Mouse (Mus musculus): Measurements from ENCODE around the gene Ppid.

GRCm38 (mm10) chr3:79566716-79567691 lies 24.1 kb upstream of the Ppid start:
- TF ChIP-seq POLR2A (IDR thresholded peaks at IDR 0.05; ENCODE audit: insufficient read depth, low read length): no peak
- no peak for TF ChIP-seq CTCF (IDR thresholded peaks at IDR 0.05; ENCODE audit: low read depth, low read length)

Data from ES-Bruce4 (cell line).